Mouse (Mus musculus): Measurements from ENCODE around the gene Epc2.

- TF ChIP-seq CTCF (IDR thresholded peaks at IDR 0.05; ENCODE audit: insufficient read depth, low read length) (no peak), POLR2A (IDR thresholded peaks at IDR 0.05; ENCODE audit: borderline replicate concordance, extremely low read depth, low read depth, low read length) (no peak)
These were observed 129.3 kb downstream of the Epc2 start for GRCm38 (mm10) chr2:49580585-49580984.

All from lung, adult 2 months (tissue).